Mouse (Mus musculus): ENCODE data around the gene Gpr55. TPM values are rescaled to one million over a fixed set of nuclear protein-coding genes. Genes with fewer than 3 reads are reported as not detected.

Gpr55 gene
- 0.01 TPM in 2 replicates for polyA plus RNA-seq (2012; rRNA removed)

GRCm38 (mm10) chr1:85960873-85961272, at the start of gene Gpr55:
TSS of gene Gpr55 (minus strand) at chr1:85961007.

GRCm38 (mm10) chr1:85928057-85928687, 32.6 kb downstream of the Gpr55 start, which contains the start of gene 4933407L21Rik:
TSS of gene 4933407L21Rik (plus strand) at chr1:85928483.

DNA sequence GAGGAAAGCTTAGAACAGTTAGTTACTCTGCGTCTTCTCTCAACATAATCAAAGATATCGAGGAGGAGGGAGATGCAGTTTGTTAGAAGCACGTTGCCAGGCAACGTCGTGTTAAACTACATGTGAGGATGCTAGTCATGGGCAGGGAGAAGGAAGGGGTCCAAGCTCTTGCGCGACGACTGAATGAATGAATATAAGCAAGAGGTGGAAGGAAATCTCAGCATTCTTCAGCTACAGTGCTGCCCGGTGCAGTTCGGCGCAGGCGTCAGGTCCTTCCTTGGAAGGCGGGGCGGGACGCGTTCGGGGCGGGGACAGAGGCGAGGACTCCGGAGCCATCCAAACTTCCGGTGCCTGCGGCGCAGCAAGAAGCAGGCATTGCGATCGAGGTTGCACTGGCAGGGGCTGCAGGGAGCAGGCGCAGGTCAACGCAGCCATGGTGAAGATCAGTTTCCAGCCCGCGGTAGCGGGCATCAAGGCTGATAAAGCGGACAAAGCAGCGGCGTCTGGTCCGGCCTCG, 66.5 kb downstream of the Gpr55 start, which contains the start of gene Itm2c:
TSS of gene Itm2c (plus strand) at position 51 of the 517 bp plus-strand sequence.

Other genes starting within 250 kb of the Gpr55 start
- gene A630001G21Rik, start 182.4 kb downstream of the Gpr55 start, polyA plus RNA-seq (2012; rRNA removed) = 2.2 and 2.5 TPM in 2 replicates
- 66.5 and 85.3 TPM in 2 replicates for gene Cab39, start 167.6 kb downstream of the Gpr55 start, polyA plus RNA-seq (2012; rRNA removed)
- gene Itm2c, start 66.7 kb downstream of the Gpr55 start, polyA plus RNA-seq (2012; rRNA removed) = 86.2 and 112 TPM in 2 replicates
- 1.1 and 1.5 TPM in 2 replicates for gene 4933407L21Rik, start 32.5 kb downstream of the Gpr55 start, polyA plus RNA-seq (2012; rRNA removed)
- gene Spata3, start 55.8 kb upstream of the Gpr55 start, polyA plus RNA-seq (2012; rRNA removed) = not detected in 2 replicates
- gene 2810459M11Rik, start 84.9 kb upstream of the Gpr55 start, polyA plus RNA-seq (2012; rRNA removed) = 0.53 and 1.3 TPM in 2 replicates
- gene Psmd1, start 103.4 kb upstream of the Gpr55 start, polyA plus RNA-seq (2012; rRNA removed) = 112 and 125 TPM in 2 replicates
- gene Htr2b, start 151.0 kb upstream of the Gpr55 start, polyA plus RNA-seq (2012; rRNA removed) = not detected in 2 replicates
- 1.2 and 3.4 TPM in 2 replicates for gene Gm21972, start 172.6 kb upstream of the Gpr55 start, polyA plus RNA-seq (2012; rRNA removed)
- 20.2 and 23.9 TPM in 2 replicates for gene Armc9, start 193.8 kb upstream of the Gpr55 start, polyA plus RNA-seq (2012; rRNA removed)

All from central nervous system, embryonic 11.5 days (tissue).